Mouse (Mus musculus) neutrophil, adult 5-6 weeks (primary cell): ENCODE data around the gene Psmc4. TPM values are rescaled to one million over a fixed set of nuclear protein-coding genes. Genes with fewer than 3 reads are reported as not detected.

ENCODE experiments used
- total RNA-seq: library from RNA; stranded (forward); fragments of 200-1000 nt; gene quantifications from 2 replicates; pipeline ENCODE4 v1.2.3, GENCODE M21; 2017

Psmc4 gene
- total RNA-seq, 1 experiment from 2014 or later, result 102 TPM

Other genes with a start within 250 kb of the Psmc4 start
- gene Zfp626, start 242.9 kb downstream of the Psmc4 start, total RNA-seq, result 7.5 and 9.8 TPM in 2 replicates
- gene Zfp59, start 211.5 kb downstream of the Psmc4 start, total RNA-seq, result 6.9 and 7.9 TPM in 2 replicates
- 15.7 and 18.9 TPM in 2 replicates for gene Zfp607a, start 192.6 kb downstream of the Psmc4 start, total RNA-seq
- 12.8 and 13.5 TPM in 2 replicates for gene Zfp974, start 120.6 kb downstream of the Psmc4 start, total RNA-seq
- gene Zfp780b, start 70.9 kb downstream of the Psmc4 start, total RNA-seq, result 23.8 and 25.6 TPM in 2 replicates
- gene Zfp850, start 36.0 kb downstream of the Psmc4 start, total RNA-seq, result 9.8 and 13.3 TPM in 2 replicates
- 0.23 and 0.74 TPM in 2 replicates for gene Fcgbp, start 21.1 kb upstream of the Psmc4 start, total RNA-seq
- gene 9530053A07Rik, start 79.4 kb upstream of the Psmc4 start, total RNA-seq, result not detected in 2 replicates
- gene Fbl, start 119.6 kb upstream of the Psmc4 start, total RNA-seq, result 49.8 and 55.4 TPM in 2 replicates
- 11.5 and 13.2 TPM in 2 replicates for gene Dyrk1b, start 129.4 kb upstream of the Psmc4 start, total RNA-seq
- gene Eid2, start 217.8 kb upstream of the Psmc4 start, total RNA-seq, result 1.2 TPM in 1 of 2 replicates, not detected in the other
- 5.0 and 5.9 TPM in 2 replicates for gene Eid2b, start 227.6 kb upstream of the Psmc4 start, total RNA-seq
- gene Selenov, start 241.1 kb upstream of the Psmc4 start, total RNA-seq, result not detected in 2 replicates